Mouse (Mus musculus) gastrocnemius, adult 8-10 months (tissue): ENCODE data around the gene Tnp2. TPM values are rescaled to one million over a fixed set of nuclear protein-coding genes. Genes with fewer than 3 reads are reported as not detected.

Experiments used
- DNase-seq, 2 experiments: peaks; one replicate each; pipeline ENCODE4 v3.0.0; 2022; ENCODE audit warnings: low spot score in 2 of 2
- total RNA-seq, 4 experiments: library from RNA; stranded (reverse); gene quantifications; 2 replicates each; pipeline ENCODE4 v1.2.4; 2022

The Tnp2 gene
- total RNA-seq, 4 experiments from 2014 or later = not detected

- DNase-seq = no peak
Observed at GRCm38 (mm10) chr16:10788866-10789265, 406 bp upstream of the Tnp2 start.

GRCm38 (mm10) chr16:10787548-10788058 is 857 bp downstream of the Tnp2 start:
- DNase-seq = no peak

DNA sequence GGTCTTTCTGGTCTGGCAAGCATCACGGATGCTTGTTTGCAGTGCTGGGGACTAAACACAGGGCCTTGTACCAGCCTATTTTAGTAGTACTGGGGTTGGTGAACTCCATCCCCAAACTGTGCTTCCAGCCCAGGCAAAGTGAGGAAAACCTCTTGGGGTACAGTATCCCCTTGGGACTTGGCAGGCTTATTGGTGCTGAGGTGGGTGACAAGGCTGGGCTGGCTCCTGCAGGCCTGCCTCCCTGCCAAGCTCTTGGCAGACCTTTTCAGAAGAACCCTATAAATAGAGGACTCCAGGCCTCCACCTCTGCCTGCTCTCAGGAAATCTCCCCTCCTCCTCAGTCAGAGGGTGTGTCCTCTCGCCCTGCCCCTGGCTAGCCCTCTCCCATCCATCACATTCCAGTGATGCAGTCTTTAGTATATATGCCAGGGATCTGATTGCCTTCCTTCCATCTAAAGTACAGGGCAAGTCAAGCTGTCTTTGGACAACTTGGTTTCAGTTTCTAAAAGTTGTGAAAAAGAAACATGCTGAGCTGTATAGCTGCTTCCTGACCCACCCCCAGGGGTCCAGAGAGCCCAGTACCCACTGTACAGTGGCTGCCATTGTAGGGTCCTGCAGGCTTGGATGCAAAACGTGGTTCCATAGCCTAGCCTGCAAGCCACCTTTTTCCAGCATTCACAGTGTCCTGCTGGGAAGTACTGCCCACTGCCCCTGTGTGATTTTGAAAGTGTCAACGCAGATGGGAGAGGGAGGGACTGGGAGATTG is 1.5 kb downstream of the Tnp2 start:
- DNase-seq = peak; percentile 29 to 60

- peak; percentile 75 to 79 for DNase-seq
Observed at GRCm38 (mm10) chr16:10786288-10786687, 2.2 kb downstream of the Tnp2 start.

DNA sequence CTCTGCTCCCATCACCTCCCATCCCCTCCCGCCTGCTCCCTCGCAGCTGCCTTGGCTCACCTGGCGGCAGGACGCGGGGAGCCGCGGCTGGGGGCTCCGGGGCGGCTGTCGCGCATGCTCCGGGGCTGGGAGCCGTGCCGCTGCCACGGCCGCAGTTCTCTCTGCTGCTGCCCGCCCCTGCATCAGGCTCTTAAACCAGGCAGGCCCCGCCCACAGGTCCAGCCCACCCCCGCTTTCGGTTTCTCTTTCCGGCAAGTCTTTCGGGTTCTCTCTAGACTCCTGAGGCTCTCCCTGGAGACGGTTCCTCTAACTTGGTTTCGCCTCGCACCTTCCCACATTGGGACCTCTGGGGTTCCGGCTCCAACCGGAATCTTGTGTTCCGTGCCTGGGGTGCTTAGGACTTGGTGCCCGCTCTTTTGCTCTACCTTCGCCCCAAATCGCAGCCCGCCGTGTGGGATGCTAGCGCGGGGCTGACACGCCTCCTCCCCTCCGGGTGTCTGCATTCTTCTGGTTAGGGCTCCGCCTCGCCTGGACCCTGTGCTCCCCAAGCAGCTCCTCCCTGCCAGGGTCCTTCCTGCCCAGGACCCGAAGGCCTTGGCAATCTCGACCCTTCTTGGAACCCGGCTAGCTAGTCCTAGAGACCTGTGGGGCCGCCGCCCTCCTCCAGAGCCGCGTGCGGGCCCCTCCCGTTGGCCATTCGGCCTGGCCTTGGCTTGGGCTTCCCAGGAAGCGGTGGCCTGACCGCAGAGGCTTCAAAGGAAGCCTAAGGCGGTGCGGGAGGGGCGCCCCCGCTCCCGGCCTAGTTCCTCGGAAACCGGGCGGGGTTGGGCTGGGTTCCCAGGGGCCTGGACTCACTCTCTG is 2.9 kb downstream of the Tnp2 start, which contains the start of gene Socs1:
Gene Socs1, minus strand, starts transcription at position 166 of the 861 bp plus-strand sequence.
- DNase-seq = peak; percentile 71 to 77

GRCm38 (mm10) chr16:10784793-10785370 is 3.6 kb downstream of the Tnp2 start:
- peak; percentile 88 to 89 for DNase-seq

DNA sequence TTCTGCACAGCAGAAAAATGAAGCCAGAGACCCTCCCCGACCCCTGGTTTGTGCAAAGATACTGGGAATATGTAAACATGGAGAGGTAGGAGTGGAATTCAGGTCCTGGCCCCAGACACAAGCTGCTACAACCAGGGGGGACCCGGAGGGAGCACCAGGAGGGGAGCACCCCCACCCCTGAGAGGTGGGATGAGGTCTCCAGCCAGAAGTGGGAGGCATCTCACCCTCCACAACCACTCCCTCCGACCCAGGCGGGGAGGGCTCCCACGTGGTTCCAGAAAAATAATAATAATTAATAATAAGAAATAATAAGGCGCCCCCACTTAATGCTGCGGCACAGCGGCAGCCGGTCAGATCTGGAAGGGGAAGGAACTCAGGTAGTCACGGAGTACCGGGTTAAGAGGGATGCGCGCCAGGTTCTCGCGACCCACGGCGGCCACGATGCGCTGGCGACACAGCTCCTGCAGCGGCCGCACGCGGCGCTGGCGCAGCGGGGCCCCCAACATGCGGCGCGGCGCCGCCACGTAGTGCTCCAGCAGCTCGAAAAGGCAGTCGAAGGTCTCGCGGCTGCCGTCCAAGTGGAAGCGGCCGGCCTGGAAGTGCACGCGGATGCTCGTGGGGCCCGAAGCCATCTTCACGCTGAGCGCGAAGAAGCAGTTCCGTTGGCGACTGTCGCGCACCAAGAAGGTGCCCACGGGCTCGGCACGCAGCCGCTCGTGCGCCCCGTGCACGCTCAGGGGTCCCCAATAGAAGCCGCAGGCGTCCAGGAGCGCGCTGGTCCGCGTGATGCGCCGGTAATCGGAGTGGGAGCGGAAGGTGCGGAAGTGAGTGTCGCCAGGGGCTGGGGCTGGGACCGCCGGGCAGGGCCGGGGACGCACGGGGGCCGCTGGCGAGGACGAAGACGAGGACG is 4.3 kb downstream of the Tnp2 start:
- peak; percentile 7 to 20 for DNase-seq

DNA sequence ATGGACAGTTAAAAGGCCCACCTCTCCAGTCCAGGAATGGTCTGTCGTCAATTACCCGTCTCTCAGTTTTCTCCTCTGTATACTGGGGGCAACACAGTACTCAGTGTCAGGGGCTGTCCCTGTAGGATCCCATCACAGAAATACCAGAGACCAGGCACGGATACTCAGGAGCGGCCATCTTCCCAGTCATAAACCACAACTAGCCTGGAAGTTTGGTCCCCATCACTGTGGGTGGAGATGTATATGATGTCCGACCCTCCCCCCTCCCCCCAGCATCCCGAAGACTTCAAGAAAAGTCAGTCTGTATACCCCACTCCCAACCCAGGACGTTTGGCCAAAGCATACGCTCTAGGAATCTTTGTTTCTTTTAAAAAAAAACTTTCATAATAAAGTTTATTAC is 5.0 kb downstream of the Tnp2 start:
- no peak for DNase-seq

- DNase-seq = no peak
Observed at GRCm38 (mm10) chr16:10783152-10783434, 5.4 kb downstream of the Tnp2 start.

GRCm38 (mm10) chr16:10782377-10783151 is 5.9 kb downstream of the Tnp2 start:
- DNase-seq = no peak

- no peak for DNase-seq
Observed at GRCm38 (mm10) chr16:10781862-10782371, 6.5 kb downstream of the Tnp2 start.

- DNase-seq = no peak
Observed at GRCm38 (mm10) chr16:10780631-10781120, 7.8 kb downstream of the Tnp2 start.

- DNase-seq = no peak
Observed at GRCm38 (mm10) chr16:10777579-10778160, 10.8 kb downstream of the Tnp2 start.

DNA sequence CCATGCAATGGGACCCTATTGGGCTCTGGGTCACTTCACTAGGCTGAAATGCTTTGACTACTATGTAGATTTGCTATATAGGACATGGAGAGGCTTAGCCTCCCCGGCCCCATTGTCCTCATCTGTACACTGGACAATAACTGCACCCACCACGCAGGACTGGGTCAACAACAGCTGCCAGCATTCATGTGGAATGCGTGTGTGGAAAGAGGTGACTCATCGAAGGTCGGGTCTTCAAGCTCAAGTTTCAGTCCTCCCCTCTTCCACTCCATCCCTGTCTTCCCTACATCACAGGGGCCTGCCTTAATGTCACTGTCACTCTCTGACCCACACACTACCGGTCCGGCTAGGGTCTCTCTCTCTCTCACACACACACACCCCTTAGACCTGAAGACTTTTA is 12.1 kb downstream of the Tnp2 start:
- no peak for DNase-seq

DNA sequence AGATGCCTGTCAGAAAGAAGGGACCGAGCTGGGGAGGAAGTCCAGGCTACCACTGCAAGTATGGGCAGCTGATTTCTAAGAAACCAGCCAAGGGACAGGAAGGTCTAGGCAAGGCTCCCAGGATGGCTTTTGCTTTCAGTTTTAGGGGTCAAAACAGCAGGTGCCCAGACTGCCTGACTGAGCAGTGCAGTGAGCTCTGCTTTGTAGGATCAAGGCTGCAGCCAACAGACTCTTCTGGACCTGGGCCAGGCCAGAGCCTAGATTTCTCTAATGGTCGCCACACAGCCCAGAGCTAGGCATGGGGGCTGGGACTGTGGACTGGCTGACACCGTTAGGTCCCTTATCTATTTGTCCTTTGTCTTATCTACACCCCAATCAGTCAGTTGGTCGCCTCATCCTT is 13.7 kb downstream of the Tnp2 start:
- DNase-seq = no peak

DNA sequence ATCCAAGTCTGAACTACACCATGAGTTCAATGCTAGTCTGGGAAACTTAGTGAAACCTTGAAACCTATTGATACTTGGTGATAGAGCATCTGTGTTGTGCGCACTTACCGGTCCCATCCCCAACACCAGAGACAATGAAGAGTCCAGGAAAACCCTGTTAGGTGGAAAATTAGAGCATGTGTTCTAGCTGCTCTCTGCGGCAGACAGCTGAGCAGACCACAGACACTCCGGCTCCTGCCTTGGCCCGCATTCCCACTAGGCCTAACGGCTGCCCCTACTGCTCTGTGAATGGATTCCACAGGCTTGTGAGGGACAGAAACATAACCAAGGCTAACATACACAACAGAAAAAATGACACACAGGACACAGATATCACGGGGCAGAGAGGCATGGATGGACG is 14.9 kb downstream of the Tnp2 start:
- DNase-seq = no peak

GRCm38 (mm10) chr16:10771769-10772510 is 16.5 kb downstream of the Tnp2 start:
- no peak for DNase-seq

DNA sequence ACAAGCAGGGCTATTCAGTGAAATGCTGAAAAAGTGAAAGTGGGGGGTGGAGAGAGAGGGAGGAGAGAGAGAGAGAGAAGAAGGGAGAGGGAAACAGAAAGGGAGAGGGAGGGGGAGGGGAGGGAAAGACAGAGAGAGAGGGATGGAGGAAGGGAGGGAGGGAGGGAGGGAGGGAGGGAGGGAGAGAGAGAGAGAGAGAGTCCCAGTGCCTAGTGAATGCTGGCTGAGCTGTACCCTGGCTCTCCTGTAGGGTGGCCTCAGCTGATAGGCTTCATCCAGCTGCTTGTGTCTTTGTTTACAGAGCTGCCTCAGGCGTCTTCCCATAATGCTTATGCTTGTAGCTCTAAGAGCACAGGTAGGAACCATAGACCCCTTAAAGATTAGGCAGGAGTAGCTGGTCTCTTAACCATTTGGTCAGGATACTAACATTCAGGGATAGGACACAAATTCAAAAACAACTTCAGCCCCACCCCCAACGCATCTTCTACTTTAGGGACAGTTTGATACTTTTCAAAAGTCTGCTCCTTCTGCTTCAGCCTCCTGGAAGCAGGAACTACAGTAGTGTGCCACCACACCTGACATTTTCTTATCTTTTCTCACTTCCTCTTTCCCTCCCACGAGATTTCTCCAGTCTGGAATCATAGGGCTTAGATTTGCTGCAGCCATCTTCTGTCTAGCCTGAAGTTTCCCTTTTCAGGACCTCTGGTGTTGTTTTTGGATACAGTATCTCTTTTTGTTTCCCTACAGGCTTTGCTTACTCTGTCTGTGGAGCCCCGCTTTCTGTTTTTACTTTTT is 17.7 kb downstream of the Tnp2 start:
- no peak for DNase-seq
